In the genomic region with DNA sequence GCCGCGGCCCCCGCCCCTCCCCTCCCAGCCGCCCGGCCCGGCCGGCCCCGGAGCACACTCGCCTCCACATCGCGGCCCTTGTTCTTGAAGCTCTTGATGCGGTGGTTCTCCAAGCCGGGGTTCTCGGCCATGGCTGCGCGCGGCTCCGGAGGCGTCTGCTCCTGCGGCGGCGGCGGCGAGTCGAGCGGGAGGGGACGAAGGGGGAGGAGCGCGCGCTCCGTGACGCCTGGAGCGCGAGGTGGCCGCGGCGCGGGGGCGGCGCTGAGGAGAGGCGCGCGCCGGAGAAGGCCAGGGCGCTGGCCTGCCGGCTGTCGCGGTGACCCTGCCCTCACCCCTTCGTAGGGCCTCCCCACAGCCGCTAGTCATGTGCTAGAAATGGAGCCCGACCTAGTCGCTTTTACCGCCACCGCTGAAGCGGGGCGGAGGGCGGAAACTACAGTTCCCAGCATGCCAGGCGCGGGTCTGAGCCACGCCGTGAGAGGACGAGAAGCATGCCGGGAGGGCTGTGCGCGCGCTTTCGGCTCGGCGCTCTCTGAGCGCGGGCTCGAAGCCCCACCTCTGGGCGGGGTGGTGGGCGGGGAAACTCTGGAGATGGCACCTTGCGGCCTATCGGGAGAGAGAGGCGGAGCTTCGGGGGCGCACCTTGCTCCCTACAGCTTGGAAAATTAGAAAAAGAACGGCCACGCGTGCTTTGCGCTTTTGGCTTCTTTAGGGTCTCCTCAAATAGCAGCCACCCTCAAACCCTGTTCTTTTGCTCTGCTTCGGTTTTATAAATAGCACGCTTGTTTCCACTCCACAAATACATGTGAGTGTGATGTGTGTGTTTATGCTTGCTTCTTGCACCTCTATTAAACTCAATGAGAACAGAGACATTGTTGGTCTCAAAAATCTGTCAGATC, we compare ENCODE assay signal across 8 mouse cellular contexts. TPM values are rescaled to one million over a fixed set of nuclear protein-coding genes. Genes with fewer than 3 reads are reported as not detected.
DNase-seq lines count a peak whose midpoint lies in the region; ATAC-seq and TF ChIP-seq lines count a peak whose summit lies in the region.

A gene (minus strand): TSS at position 214 of the 899 bp plus-strand sequence.

- peak; percentile 98 for DNase-seq in 3134 (ENCODE audit: extremely low read depth, insufficient read length, low spot score)
- DNase-seq in adrenal gland, postnatal 36 days = peak; percentile 98 to 99
- peak; percentile 96 to 99 for DNase-seq in heart, adult 18-20 months
- DNase-seq in kidney, adult 2 months = peak; percentile 99
- peak; percentile 95 to 96 for DNase-seq in spleen, adult 2 months (ENCODE audit: low read depth in 1 of 2, low spot score in 2 of 2)

- peak within 1 kb of the TSS; percentile 96 for H3K27ac ChIP-seq in embryonic facial prominence, embryonic 13.5 days
- 0 out of 2 replicates have a peak within 1 kb of the TSS, but pooled peaks have one; percentile 4 for H3K27ac ChIP-seq in kidney, adult 2 months (ENCODE audit: insufficient read depth, low read depth, low read length)
- peak within 1 kb of the TSS; percentile 98 for H3K27ac ChIP-seq in limb, embryonic 12.5 days
- H3K27ac ChIP-seq in midbrain, embryonic 15.5 days = peak within 1 kb of the TSS; percentile 98
- peak within 1 kb of the TSS; percentile 97 for H3K27ac ChIP-seq in spleen, adult 2 months (ENCODE audit: insufficient read depth, low read length)

- no peaks in the 10 kb centered on the region for H3K9me3 ChIP-seq in embryonic facial prominence, embryonic 13.5 days
- H3K9me3 ChIP-seq in limb, embryonic 12.5 days = no peaks in the 10 kb centered on the region
- H3K9me3 ChIP-seq in midbrain, embryonic 15.5 days = no peaks in the 10 kb centered on the region

- TF ChIP-seq POLR2A in kidney, adult 2 months (IDR thresholded peaks at IDR 0.05; ENCODE audit: low read depth, low read length) = no peak
- TF ChIP-seq POLR2A in spleen, adult 2 months (IDR thresholded peaks at IDR 0.05; ENCODE audit: low read depth, low read length) = peak; percentile 44

- peaks cover 14% of the 10 kb centered on the region for H3K4me1 ChIP-seq in embryonic facial prominence, embryonic 13.5 days
- peaks cover 6% of the 10 kb centered on the region; the same call in 1 of the 2 replicates for H3K4me1 ChIP-seq in kidney, adult 2 months (ENCODE audit: control insufficient read depth, insufficient read depth, low read length)
- peaks cover 13% of the 10 kb centered on the region for H3K4me1 ChIP-seq in limb, embryonic 12.5 days (replicated peaks)
- peaks cover 21% of the 10 kb centered on the region for H3K4me1 ChIP-seq in midbrain, embryonic 15.5 days
- H3K4me1 ChIP-seq in spleen, adult 2 months (ENCODE audit: control insufficient read depth, insufficient read depth, insufficient read length) = peaks cover 3% of the 10 kb centered on the region; the same call in 1 of the 2 replicates

- H3K4me2 ChIP-seq in embryonic facial prominence, embryonic 13.5 days = peak within 1 kb of the TSS; percentile 65
- H3K4me2 ChIP-seq in limb, embryonic 12.5 days = peak within 1 kb of the TSS; percentile 64
- H3K4me2 ChIP-seq in midbrain, embryonic 15.5 days = peak within 1 kb of the TSS; percentile 63

- TF ChIP-seq CTCF in kidney, adult 2 months (conservative IDR thresholded peaks at IDR 0.05; ENCODE audit: insufficient read depth, insufficient read length, low read depth, low read length) = no peak
- no peak for TF ChIP-seq CTCF in spleen, adult 2 months (IDR thresholded peaks at IDR 0.05; ENCODE audit: extremely low read depth, insufficient read depth, insufficient read length, insufficient replicate concordance)

- peak within 1 kb of the TSS; percentile 74 for H3K4me3 ChIP-seq in embryonic facial prominence, embryonic 13.5 days
- peak within 1 kb of the TSS; percentile 62 for H3K4me3 ChIP-seq in kidney, adult 2 months (ENCODE audit: insufficient read depth, low read depth, low read length)
- peak within 1 kb of the TSS; percentile 95 for H3K4me3 ChIP-seq in limb, embryonic 12.5 days (replicated peaks)
- peak within 1 kb of the TSS; percentile 96 for H3K4me3 ChIP-seq in midbrain, embryonic 15.5 days
- H3K4me3 ChIP-seq in spleen, adult 2 months (ENCODE audit: extremely low read depth, insufficient read depth, insufficient read length) = peak within 1 kb of the TSS; percentile 78

- under 1% methylated on average over 80 of the region's 85 CpGs for WGBS in embryonic facial prominence, embryonic 13.5 days
- 1% methylated on average over 85 of the region's 85 CpGs for WGBS in kidney, adult 2 months
- WGBS in limb, embryonic 12.5 days = under 1% methylated on average over 72 of the region's 85 CpGs
- whole genome bisulfite sequencing in midbrain, embryonic 15.5 days = under 1% methylated on average over 78 of the region's 85 CpGs
- WGBS in spleen, adult 2 months = under 1% methylated on average over 85 of the region's 85 CpGs

- peak; percentile 97 for ATAC-seq in embryonic facial prominence, embryonic 13.5 days (ENCODE audit: insufficient number of reproducible peaks, insufficient read depth, low FRiP score, low TSS enrichment, low read depth)
- peak; percentile 97 for ATAC-seq in limb, embryonic 12.5 days (ENCODE audit: insufficient number of reproducible peaks, insufficient read depth, low FRiP score, low TSS enrichment, low read depth)
- peak; percentile 97 for ATAC-seq in midbrain, embryonic 15.5 days (replicated peaks)

- H3K9ac ChIP-seq in embryonic facial prominence, embryonic 13.5 days = peak within 1 kb of the TSS; percentile 91
- peak within 1 kb of the TSS; percentile 91 for H3K9ac ChIP-seq in limb, embryonic 12.5 days (replicated peaks)
- H3K9ac ChIP-seq in midbrain, embryonic 15.5 days = peak within 1 kb of the TSS; percentile 89

- no peaks in the 10 kb centered on the region for H3K36me3 ChIP-seq in embryonic facial prominence, embryonic 13.5 days
- no peaks in the 10 kb centered on the region for H3K36me3 ChIP-seq in kidney, adult 2 months (ENCODE audit: control insufficient read depth, insufficient read depth, low read length)
- H3K36me3 ChIP-seq in limb, embryonic 12.5 days = no peaks in the 10 kb centered on the region
- no peaks in the 10 kb centered on the region for H3K36me3 ChIP-seq in midbrain, embryonic 15.5 days (replicated peaks)
- no peaks in the 10 kb centered on the region for H3K36me3 ChIP-seq in spleen, adult 2 months (ENCODE audit: control insufficient read depth, insufficient read depth, low read length)

- no peaks in the 10 kb centered on the region for H3K27me3 ChIP-seq in embryonic facial prominence, embryonic 13.5 days
- H3K27me3 ChIP-seq in kidney, adult 2 months (replicated peaks; ENCODE audit: control insufficient read depth, insufficient read depth, low read length) = no peaks in the 10 kb centered on the region
- H3K27me3 ChIP-seq in limb, embryonic 12.5 days = no peaks in the 10 kb centered on the region
- H3K27me3 ChIP-seq in midbrain, embryonic 15.5 days (replicated peaks) = no peaks in the 10 kb centered on the region
- no peaks in the 10 kb centered on the region for H3K27me3 ChIP-seq in spleen, adult 2 months (ENCODE audit: control insufficient read depth, insufficient read depth, low read length)

RNA-seq across cellular contexts. Expression of the gene that starts here (rescaled TPM):
- 10 to 100 TPM; 32.4 to 36.8 TPM for total RNA-seq in adrenal gland, postnatal 36 days (2021)
- polyA plus RNA-seq in embryonic facial prominence, embryonic 13.5 days (2015; fragmentation: Nextera tagmentation; extraction: Ambion mirVana) = 52.7 and 55.0 TPM in 2 replicates
- total RNA-seq in heart, adult 18-20 months (2021) = 10 to 100 TPM; 56.1 to 59.5 TPM
- 5.9 and 8.4 TPM in 2 replicates for polyA plus RNA-seq in kidney, adult 2 months (2012; rRNA removed)
- 64.8 and 68.9 TPM in 2 replicates for polyA plus RNA-seq in limb, embryonic 12.5 days (2016; fragmentation: Nextera tagmentation; extraction: Ambion mirVana)
- polyA plus RNA-seq in midbrain, embryonic 15.5 days (2015; fragmentation: Nextera tagmentation; extraction: Ambion mirVana) = 67.7 and 72.6 TPM in 2 replicates
- polyA plus RNA-seq in spleen, adult 2 months (2012; rRNA removed) = 3.1 and 3.8 TPM in 2 replicates

Comparison
In these comparisons a context has a peak if more than half of its experiments do, and no peak if none do; other contexts are left out.
1. Peak in every context shown above with its lines: DNase-seq, ATAC-seq, H3K4me3 ChIP-seq and H3K27ac ChIP-seq.
2. H3K27ac ChIP-seq: peak in every context shown above with its lines; median percentile 98 in limb, embryonic 12.5 days; 98 in midbrain, embryonic 15.5 days; 97 in spleen, adult 2 months; 96 in embryonic facial prominence, embryonic 13.5 days; 4 in kidney, adult 2 months.